Mouse (Mus musculus): ENCODE data around the gene Man1a2.

Man1a2 gene

DNA sequence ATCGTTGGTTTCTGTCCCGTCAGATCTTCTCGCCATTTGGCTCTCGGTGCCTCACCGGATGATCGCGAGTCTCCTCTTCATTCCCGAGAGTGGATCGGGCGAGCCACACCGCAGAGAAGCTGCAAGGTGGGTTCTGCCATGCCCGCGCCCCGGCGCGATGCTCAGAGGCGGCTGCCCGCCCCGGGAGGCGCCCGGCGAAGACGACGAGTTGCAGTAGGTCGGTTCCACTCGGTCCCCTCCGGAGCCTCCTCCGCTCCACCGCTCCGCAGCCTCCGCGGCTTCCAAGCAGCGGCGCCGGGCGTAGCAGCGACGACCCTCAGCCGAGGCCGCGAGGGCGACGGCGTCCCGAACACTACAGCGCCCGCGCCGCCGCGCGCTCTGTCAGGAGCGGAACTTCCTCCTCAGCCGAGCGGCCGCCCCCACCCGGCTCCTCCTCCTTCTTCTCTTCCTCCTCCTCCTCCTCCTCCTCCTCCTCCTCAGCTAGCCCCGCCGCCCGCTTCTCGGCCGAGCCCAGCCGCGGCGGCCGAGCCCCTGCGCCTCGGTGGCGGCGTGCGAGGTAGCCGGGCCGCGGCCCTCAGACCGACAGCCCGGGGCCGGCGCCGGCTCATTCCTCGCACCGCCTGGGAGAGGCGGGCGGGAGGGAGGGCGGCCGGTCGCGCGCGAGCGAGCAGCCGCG is at the start of gene Man1a2:
Gene Man1a2, minus strand, starts transcription at position 417 of the 676 bp plus-strand sequence.
- peak; percentile 76 for DNase-seq (ENCODE audit: low spot score)

DNA sequence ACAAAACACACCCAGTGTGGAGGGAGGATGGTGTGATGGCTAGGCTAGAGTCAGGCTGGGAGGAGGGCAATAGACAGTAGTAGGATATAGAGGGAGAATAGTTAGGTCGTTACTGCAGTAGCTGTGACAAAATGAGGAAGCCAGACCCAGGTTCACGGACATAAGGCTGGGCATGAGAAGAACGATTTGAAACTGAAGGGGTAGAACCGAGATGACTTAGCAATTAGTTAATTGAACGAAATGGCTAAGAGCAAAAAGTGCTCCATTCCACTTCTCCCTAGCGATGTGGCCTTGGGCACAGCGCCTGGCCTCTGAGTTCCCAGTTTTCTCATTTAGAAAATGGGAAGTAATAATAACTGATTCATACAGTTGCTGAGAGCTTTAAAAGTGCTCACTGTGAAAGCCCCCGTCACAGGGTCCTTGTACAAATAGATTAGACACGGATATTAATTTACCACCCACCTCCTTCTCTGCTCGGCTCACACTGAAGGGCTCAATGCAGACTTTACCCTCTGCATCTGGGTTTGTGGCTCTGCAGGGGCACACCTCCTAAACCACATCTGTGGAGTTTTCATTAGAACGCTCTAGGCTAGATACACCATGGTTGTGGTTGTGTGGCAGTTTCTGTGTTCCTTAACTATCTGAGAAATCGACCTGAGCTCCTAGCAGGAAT is 49.3 kb upstream of the Man1a2 start:
- DNase-seq (ENCODE audit: low spot score), result no peak

DNA sequence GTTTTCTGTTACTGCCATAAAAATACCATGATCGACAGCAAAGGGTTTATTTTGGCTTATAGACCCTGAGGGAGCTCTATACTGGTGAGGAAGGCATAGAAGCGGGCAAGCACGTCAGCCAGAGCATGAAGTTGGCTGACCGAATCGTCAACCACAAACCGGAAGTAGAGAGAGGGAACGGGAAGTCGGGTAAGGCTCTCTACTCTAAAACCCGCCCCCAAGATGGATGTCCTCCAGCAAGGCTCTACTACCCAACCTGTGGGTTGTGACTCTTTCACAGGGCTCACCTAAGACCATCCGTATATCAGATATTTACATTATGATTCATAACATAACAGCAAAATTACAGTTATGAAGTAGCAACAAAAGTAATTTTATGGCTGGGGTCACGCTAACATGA is 46.6 kb upstream of the Man1a2 start:
- DNase-seq (ENCODE audit: low spot score), result no peak

DNA sequence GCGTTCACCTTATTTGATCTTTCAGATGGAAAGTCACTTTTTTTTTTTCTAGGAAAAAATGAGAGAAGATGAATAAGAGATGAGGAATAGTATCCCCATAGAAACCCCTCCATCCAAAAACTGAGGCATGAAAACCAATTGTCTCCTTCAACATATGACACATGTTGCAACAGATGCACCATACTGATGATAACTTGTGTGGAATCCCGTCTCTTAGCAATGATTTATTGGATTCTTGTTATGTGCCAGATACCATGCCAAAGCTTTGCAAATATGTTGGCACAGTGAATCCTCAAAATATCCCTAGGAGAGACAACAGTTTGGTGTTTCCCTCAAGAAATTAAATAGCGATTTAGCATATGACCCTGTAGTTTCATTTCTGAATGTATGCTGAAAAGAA is 46.0 kb upstream of the Man1a2 start:
- DNase-seq (ENCODE audit: low spot score), result no peak

DNA sequence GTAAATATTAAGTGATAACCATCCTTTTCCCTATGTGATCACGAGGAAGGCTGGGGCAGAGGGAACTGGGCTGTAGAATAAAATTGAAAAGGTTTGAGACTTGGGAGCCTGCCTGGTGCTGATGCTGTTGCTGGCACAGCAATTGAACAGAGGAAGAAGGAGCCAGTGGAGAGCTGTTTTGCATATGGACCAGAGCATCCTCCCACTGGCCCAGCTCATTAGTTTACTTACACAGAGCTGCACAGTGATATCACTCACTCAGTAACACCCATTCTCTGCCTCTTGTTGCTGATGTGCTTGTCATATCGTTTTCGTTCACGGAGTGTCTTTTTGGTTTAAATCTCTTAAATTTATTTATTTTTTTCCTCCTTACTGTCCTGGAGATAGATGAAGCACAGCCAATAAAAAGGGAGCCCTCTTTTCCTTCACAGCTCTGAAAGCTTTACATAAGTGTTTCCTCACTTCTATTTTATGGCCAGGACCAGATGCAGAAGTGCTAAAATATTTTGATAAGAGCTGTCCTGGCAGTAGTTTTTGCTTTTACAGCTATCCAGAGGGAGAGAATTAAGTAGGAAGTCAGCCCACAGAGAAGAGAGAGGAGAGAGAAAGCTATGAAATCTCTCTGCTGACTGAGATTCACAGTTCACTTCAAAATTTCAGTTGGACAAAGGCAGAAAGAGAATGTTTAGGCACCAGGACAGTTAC is 42.9 kb upstream of the Man1a2 start:
- no peak for DNase-seq (ENCODE audit: low spot score)

DNA sequence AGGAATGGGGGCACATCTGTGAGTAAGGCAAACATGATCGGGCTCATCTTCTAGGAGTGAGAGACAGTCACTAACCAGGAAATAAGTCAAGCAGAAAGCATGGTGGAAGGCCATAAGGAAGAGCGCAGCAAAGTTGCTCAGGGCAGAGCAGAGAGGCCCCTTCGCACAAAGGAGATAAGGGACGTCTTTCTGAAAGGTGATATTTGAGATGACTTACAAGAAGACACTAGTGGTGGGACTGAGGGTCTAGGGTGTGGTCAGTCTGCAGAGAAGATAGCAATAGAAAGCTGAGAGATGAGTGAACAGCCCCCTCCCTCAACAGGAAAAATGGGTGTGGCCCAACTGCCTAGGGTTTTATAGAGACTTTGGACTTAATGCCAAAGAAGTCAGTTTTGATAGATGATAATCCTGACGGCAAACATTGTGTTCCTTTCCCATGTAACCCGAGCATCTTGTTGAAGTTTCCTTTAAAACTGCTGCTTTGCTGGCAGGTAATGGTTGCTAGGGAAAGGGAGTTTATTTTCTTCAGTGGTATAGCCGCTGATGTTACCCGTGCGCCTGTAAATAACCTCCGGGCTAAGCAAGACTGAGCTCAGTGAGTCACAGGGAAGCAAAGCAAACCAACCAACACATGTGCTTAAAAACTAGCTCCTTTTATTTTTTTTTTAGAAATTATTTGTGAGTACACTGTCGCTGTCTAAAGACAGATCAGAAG is 40.8 kb upstream of the Man1a2 start:
- DNase-seq (ENCODE audit: low spot score), result no peak

DNA sequence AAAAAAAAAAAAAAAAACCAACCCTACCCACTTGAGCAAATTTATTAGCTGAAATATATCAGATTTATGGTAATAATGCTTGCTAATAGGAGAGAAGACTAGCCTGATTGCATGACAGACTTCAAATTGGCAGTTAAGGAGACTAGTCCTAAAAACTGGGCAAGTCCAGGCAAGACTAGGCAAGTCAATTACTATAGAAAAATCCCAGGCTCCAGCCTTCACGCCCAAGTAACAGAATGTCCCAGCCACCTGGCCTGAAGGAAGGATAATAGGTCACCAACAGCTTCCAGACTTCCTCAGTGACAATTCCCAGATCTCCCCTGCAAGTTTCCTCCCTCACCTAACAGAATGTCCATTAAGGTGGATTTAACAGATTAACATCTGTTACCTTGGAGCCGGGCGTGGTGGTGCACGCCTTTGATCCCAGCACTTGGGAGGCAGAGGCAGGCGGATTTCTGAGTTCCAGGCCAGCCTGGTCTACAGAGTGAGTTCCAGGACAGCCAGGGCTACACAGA is 35.5 kb upstream of the Man1a2 start:
- no peak for DNase-seq (ENCODE audit: low spot score)

DNA sequence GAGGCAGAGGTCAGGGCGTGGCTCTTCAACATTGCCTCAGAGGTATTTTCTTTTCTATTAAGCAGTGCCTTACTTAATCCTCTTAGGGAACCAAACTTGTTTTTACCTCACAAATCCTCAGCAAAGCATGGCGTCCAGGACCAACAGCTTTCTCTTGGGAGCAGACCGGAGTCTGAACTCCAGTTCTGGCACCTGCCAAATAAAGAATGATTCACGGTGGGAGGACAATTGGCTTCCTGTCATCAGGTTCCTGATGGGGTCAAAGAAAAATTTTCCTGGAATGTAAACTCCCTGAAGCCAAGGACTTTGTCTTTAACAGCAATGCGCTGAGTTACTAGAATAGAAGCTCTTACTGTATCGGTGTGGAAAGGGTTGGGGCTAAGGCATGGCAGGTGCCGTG is 30.9 kb upstream of the Man1a2 start:
- DNase-seq (ENCODE audit: low spot score), result no peak

DNA sequence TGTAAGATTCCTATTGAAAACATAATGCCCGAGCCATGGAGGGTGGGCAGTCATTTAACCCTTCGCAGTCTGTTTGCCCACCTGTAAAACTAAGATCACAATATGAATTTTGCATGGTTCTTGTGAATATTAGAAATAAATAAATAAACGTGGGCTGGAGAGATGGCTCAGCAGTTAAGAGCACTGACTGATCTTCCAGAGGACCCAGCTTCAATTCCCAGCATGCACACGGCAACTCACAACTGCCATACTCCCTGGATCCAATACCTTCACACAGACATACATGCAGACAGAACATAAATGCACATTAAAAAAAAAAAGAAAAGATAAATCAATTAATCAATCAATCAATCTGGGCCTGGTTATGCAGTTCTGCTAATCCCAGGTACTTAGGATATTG is 30.1 kb upstream of the Man1a2 start:
- no peak for DNase-seq (ENCODE audit: low spot score)

DNA sequence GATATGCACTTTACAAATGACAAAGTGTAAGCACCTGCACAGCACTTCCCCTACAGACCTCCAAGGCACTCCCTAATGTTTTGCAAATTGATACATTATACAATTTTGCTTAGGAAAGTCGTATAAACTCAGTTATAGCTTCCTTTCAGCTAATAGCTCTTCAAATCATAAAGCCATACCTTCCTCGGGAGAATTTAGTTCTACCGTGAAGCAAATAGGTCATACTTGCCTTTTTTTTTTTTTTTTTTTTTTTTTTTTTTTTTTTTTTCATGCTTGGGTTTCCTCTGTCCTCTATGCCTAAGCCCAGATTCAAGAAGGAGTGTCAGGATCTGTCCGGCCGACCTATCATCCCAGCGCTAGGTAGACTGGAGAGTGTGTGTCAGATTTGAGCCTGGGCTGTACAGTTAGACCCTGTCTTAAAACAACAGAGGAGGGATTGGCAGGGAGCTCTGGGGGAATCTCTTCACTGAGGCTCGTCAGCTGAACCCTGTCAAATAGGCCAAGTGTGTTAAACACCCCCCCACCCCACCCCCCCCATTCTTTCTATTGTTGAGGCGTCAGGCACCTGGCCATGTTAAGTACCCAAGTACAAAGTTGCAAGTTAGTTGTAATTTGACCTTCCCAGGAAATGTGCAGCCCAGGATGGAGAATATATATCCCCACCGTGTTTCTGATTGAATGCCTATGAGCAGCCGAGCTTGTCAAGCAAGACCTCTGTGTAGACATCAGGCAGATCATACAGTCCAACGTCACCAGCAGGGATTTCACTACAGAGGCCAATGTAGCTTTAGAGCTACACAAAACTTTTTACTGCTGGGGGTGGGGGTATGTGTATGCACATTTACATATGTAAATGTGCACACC is 28.1 kb upstream of the Man1a2 start:
- no peak for DNase-seq (ENCODE audit: low spot score)

DNA sequence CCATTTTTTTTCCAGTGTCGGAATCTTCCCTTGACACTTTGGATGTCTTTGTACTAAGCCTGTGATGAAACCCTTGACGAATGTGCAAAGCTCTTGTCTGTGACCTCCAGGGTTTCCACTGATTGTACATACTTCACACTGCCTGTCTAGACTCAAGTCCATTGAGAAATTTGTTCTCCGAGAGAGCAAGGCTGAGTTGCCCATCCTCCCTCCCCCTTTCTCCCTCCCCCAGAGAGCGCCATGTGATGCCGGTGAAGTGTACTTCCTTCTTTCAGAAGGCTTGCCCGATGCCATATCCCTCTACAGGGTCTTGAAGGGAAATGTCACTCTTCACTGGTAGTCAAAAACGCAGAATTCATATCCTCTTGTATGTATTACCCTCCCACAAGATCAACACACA is 26.8 kb upstream of the Man1a2 start:
- no peak for DNase-seq (ENCODE audit: low spot score)

DNA sequence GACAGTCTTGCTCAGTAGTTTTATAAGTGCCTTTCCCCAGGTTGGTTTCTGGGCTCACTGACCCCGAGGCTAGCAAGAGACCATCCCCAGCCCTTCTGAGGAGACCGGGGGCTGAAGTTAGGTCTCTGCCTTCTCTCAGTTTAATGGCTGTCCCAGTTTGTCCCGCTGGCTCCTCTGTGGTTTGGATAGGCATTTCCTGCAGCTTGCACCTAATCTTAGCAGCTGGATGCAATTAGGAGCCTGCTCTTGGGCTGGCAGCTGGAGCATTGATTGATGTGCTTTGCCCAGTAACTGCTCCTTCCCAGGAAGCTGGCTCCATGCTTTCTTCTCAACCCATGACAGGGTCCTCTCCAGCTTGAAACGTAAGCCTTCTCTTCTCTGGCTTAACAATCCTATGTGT is 26.2 kb upstream of the Man1a2 start:
- no peak for DNase-seq (ENCODE audit: low spot score)

DNA sequence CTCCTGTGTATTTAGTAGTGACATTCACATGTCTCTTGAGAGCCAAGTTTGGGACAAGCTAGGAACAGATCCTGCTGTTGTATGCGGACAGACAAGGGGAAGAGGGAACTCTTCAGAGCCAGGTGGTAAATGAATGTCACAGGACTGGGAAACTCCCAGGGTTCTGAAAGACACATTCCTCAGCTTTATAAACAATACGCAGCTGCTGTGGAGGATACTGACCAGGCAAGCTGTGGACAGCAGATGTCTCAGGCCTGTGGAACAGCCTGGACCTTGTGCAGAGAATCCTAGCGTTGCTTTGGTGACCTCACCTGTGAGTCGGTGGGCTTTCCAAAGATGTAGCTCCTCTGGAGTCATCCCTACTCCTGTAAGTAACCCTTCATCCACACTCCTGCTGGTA is 21.8 kb upstream of the Man1a2 start:
- no peak for DNase-seq (ENCODE audit: low spot score)

DNA sequence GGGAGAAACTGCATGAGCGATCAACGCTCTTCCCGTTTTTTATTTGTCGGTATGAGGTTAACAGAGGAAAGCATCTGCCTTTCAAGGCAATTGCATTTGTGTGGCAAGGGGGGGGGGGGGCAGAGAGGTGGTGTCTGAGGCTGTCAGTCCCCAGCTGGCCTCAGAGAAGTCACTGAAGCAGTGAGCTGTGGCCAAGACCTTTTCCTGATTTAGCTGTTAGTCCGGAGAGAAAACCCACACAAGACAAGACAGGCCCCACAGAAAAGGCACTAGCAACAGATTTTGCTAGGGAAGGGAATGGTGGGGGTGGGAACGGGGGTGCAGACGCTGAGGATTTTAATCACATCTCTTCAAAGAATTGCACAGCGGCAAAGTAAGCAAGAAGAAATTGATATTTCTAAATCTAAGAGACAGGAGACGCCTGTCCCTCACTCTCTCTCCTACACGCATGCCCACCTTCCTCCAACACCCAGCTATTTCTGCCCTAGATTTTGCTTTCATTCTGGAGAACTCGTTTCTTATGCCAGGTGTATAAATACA is 19.9 kb upstream of the Man1a2 start:
- DNase-seq (ENCODE audit: low spot score), result no peak

DNA sequence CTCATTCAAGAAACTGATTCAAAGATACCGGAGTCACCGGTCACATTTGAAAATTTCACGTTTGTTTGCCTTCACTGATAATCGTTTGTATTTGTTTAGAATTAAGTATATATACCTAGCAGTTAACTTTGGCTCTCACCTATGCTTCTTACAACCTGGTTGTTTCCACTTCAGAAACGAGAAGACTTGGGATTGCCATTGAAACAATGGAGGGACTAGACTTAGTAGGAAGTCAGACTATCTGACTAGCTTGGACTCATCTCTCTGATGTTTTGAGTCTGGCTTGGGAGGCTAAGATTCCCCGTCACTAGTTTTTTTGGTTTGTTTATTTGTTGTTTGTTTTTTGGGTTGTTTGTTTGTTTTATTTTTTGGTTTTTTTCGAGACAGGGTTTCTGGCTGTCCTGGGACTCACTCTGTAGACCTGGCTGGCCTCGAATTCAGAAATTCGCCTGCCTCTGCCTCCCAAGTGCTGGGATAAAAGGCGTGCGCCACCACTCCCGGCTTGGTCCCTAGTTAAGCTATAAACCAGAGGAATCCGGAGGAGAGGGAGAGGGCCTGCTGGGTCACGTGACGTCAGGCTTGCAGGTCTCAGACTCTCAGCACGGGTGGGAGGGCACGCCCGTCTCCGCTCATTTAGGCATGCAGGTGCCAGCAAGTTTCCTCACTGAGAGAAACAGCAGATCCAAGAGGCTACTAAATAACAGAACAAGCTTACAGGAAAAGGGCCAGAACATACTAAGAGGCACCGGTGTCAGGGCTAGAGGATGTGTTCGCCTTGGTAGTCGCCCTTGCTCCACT is 18.7 kb upstream of the Man1a2 start:
- DNase-seq (ENCODE audit: low spot score), result no peak

DNA sequence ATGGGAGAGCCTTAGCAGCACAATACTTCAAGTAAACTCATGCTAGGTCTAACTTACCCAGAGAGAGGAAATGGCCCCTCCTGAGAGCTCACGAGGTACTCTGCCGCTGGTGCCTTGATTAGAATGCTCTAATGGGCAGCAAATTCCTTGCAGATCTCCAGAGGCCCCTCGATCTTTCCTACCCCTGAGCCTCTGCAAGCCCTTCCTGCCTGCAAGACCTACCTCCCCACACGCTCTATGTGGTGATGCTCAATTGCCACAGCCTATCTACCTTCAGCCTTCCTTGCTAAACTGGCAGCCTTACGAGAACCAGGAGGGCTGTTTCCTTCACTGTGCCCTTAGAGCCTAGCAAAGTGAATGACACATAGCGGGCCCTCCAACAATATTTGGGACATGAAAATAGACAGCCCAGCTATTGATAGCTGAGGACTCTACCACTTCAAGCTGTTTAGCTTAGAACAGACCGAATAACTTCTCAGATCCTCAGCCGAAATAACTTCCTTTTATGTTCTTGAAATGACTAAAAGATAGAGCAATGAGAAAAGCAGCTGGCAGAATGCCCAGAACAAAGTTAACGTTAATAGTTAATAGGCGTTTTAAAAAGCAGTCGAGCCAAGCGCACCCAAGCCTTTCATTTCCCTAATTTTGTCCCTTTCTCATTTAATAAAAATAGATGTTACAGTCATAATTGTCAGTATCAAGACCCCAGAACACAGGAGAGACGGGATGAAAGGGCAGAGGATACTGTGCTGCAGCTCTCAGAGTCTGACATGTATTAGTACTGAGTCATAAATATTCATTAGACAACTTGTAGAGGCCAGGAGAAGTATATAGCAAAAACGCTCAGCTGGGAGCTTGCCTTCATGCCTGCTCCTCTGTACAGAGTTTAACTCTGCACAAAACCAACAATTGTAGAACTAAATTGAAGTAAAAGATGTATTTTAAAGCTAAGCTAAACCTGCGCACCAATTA is 17.9 kb upstream of the Man1a2 start:
- no peak for DNase-seq (ENCODE audit: low spot score)

DNA sequence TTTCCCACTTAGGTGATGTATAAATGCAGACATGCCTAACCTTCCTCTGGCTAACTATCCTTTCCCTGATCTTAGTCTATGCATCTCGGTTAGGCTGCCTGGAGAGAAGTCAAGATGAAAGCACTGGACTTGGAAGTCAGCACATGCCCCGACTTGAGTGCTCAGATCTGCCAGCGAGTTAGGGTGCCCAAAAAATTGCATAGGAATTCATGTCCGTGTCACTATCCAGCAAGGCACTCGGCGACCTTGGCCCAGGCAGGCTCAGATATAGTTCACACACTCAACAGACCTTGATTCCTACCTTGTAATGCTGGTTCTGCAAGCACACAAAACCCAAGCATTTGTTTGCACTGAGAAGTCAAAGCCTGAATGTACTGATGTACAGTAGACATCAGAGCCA is 3.4 kb upstream of the Man1a2 start:
- DNase-seq (ENCODE audit: low spot score), result no peak

DNA sequence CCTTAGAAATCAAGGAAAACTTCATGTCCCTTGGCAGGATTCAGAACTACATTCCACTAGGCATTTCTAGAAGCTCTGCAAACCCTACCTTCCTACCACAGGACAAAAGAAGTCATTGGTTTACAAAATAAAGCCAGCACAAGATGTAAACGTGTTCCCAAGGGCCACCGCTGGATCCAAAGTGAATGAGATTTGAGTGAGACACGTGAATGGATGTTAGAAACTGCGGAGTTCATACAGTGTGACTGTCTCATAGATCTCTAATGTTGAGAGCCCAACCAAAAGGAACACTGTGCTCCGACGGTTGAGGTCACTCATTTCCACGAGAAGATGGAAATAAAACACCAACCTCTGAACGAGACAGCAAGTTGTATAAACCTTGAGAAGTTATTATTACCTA is 1.5 kb upstream of the Man1a2 start:
- DNase-seq (ENCODE audit: low spot score), result no peak

DNA sequence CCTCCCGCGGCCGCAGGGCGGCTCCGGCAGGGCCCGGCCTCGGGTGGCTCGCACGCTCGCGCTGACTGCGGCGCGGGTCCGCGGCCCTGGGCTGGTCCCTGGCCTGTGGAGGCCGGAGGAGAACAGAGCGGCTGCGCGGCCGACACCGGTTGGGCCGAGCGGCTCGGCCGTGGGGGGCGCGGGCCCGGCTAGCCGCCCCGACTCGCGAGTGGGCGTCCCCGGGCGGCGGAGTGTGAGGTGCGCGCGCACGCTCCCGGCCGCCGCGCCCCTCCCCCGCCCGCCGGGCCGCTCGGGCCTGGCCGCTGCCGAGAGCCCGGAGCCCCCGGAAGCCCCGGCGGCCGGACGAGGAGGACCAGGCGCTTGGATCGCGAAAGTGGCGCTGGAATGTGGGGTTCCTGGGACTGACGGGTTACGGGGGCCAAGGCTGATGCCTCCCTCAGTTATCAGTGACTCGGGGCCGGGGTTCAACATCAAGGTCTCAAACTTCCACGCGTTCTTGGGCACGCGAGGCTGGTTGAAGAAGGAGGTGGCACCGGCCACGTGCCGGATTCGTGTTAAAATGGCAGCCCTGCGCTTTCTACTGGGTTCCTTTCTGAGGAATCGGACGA is 564 bp upstream of the Man1a2 start:
- peak; percentile 65 for DNase-seq (ENCODE audit: low spot score)

Data from ovary, postnatal 14 days (tissue).